ENCODE assay signal across 14 mouse cellular contexts in the genomic region with DNA sequence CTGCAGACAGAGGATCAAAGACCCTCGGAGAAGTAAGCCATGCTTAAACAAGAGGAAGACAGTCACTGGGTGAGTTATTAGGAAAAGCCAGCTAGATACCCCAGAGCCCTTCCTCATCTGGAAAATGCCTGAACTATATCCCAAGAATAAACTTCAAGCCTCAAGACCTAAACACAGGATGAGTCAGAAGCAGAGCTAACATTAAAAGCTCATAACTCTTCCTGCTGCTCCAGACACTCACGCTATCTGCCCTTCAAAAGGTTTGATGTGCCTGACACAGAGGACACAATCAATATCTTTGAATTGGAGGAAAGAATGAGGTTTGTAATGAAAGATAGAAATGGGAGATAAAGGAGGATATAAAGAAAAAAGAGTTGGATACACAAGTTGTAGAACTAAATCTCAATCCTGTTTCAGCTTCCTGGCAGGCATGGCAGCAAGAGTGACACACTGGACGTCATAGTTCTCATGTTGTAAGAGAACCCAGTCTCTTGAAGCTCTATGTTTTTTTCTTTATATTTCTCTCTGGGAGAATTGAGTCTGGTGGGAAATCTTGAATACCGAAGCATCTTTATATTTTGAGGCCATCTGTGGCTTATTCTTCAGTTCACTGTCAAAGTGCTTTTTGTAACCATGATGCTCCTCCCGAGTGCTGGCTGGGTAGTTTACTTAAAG. TPM values are rescaled to one million over a fixed set of nuclear protein-coding genes. Genes with fewer than 3 reads are reported as not detected.
DNase-seq lines count a peak whose midpoint lies in the region; ATAC-seq and TF ChIP-seq lines count a peak whose summit lies in the region.
"Had no signal": no experiment of that assay in that cellular context is flagged by ENCODE, and none has a peak within 500 bp of the region (broad histone marks: within the 10 kb centered on the region; RNA-seq: fewer than 3 reads in every experiment).

No protein-coding gene starts in this region.

- peak overlapping the region; percentile 62; the same call in 1 of the 2 replicates for H3K4me3 ChIP-seq in gastrocnemius, adult 2 months
- H3K4me3 ChIP-seq in kidney, embryonic 15.5 days (replicated peaks) = no peak overlapping the region
- peak overlapping the region; percentile 23 for H3K4me3 ChIP-seq in intestine, embryonic 16.5 days (ENCODE audit: low read length)

- H3K9ac ChIP-seq in kidney, embryonic 15.5 days = no peak overlapping the region
- 0 out of 2 replicates have a peak overlapping the region, but pooled peaks have one; percentile 20 for H3K9ac ChIP-seq in intestine, embryonic 16.5 days (ENCODE audit: low read depth, low read length)

- no peaks in the 10 kb centered on the region for H3K27me3 ChIP-seq in kidney, embryonic 15.5 days
- no peaks in the 10 kb centered on the region for H3K27me3 ChIP-seq in intestine, embryonic 16.5 days (replicated peaks; ENCODE audit: control insufficient read depth, insufficient read depth, low read length)

- DNase-seq in gastrocnemius, adult 2 months = no peak
- DNase-seq in gastrocnemius, adult 8-10 months (ENCODE audit: low spot score in 2 of 2) = no peak
- no peak for DNase-seq in kidney, adult 8-10 months
- peak; percentile 57 for DNase-seq in 3T3-L1 (ENCODE audit: low read depth, low spot score)
- DNase-seq in frontal cortex, postnatal 14 days (ENCODE audit: low spot score in 2 of 2) = no peak
- DNase-seq in urinary bladder, postnatal 25 days (ENCODE audit: low spot score) = no peak
- DNase-seq: layer of hippocampus, postnatal 36 days; right cerebral cortex, postnatal 14 days; thymus, adult 2 months had no signal

- TF ChIP-seq CTCF in gastrocnemius, adult 2 months (IDR thresholded peaks at IDR 0.05) = no peak

- no peak for ATAC-seq in kidney, embryonic 15.5 days (replicated peaks; ENCODE audit: low FRiP score)
- ATAC-seq in intestine, embryonic 16.5 days = no peak

- peak overlapping the region; percentile 44 for H3K4me2 ChIP-seq in kidney, embryonic 15.5 days
- peak overlapping the region; percentile 30 for H3K4me2 ChIP-seq in intestine, embryonic 16.5 days (ENCODE audit: low read depth, low read length)

- H3K27ac ChIP-seq in gastrocnemius, adult 2 months = peak overlapping the region; percentile 61
- peak overlapping the region; percentile 80 for H3K27ac ChIP-seq in kidney, embryonic 15.5 days
- peak overlapping the region; percentile 39 for H3K27ac ChIP-seq in intestine, embryonic 16.5 days (ENCODE audit: low read length)

- no peaks in the 10 kb centered on the region for H3K36me3 ChIP-seq in kidney, embryonic 15.5 days
- H3K36me3 ChIP-seq in intestine, embryonic 16.5 days (ENCODE audit: control insufficient read depth, insufficient read depth, low read length) = no peaks in the 10 kb centered on the region

- intact Hi-C loops in gastrocnemius, adult 2 months (cut with DNase I) = no loop called here

- peaks cover 73% of the 10 kb centered on the region for H3K4me1 ChIP-seq in kidney, embryonic 15.5 days
- peaks cover 30% of the 10 kb centered on the region for H3K4me1 ChIP-seq in intestine, embryonic 16.5 days (ENCODE audit: control insufficient read depth, insufficient read depth, low read length)

- H3K9me3 ChIP-seq in kidney, embryonic 15.5 days (replicated peaks) = no peaks in the 10 kb centered on the region
- H3K9me3 ChIP-seq in intestine, embryonic 16.5 days (ENCODE audit: control insufficient read depth, low read length) = no peaks in the 10 kb centered on the region

- WGBS in kidney, embryonic 15.5 days = 29% methylated on average over 5 of the region's 5 CpGs
- WGBS in intestine, embryonic 16.5 days = 24% methylated on average over 5 of the region's 5 CpGs

RNA-seq across cellular contexts. Expression of a gene that starts 37.6 kb away (rescaled TPM):
- total RNA-seq in gastrocnemius, adult 2 months (2021) = not detected
- total RNA-seq in gastrocnemius, adult 8-10 months (2022) = not detected
- polyA plus RNA-seq in kidney, embryonic 15.5 days (2015; fragmentation: Nextera tagmentation; extraction: Ambion mirVana) = not detected in 2 replicates
- polyA plus RNA-seq in intestine, embryonic 16.5 days (2015; fragmentation: Nextera tagmentation; extraction: Ambion mirVana) = not detected in 2 replicates
- total RNA-seq: common myeloid progenitor, adult 5-6 weeks had no signal
- polyA plus RNA-seq: frontal cortex, adult 2 months; neural tube, embryonic 11.5 days had no signal
